Mouse (Mus musculus): ENCODE measurements around the gene AY074887. TPM values are rescaled to one million over a fixed set of nuclear protein-coding genes. Genes with fewer than 3 reads are reported as not detected.
A peak's percentile ranks its signal among the peaks of the same experiment; 100 is the strongest.

Gene AY074887
- polyA plus RNA-seq, 1 experiment, result 7.7 TPM

DNA sequence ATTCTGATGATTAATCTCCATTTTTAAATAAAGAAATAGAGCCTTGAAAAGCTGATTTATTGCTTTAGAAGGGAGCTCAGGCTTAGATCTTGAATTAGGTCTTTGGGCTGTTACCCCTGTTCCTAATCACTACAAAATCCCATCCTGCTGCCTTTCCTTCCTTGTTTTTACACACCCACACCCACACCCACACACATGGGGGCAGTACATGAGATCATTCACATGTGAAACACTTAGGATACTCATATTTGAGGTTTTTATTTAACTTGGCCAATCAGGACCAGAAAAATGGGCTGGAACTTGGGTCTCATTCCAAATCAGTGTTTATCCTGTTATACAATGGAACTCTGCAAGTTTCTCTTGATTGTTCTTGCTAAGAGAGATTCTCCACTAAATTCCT lies 1.3 kb downstream of the AY074887 start:
- Histone ChIP-seq H3K4me3 (ENCODE audit: low read depth, low read length) (no peak overlapping the region), H3K27ac (ENCODE audit: insufficient read depth, low read length) (no peak overlapping the region), H3K27me3 (ENCODE audit: control insufficient read depth, insufficient read depth, low read length, poor library complexity, severe bottlenecking) (no peaks in the 10 kb centered on the region), H3K4me1 (ENCODE audit: control insufficient read depth, insufficient read depth, low read length) (no peaks in the 10 kb centered on the region), H3K9ac (ENCODE audit: low read depth, poor library complexity, severe bottlenecking) (peak overlapping the region; percentile 93; the same call in 1 of the 2 replicates), H3K9me3 (replicated peaks; ENCODE audit: control insufficient read depth, insufficient read depth, low read length, poor library complexity, severe bottlenecking) (no peaks in the 10 kb centered on the region), H3K36me3 (ENCODE audit: control insufficient read depth, insufficient read depth, low read length, poor library complexity, severe bottlenecking) (peaks cover 21% of the 10 kb centered on the region)
- no peak for TF ChIP-seq EP300 (IDR thresholded peaks at IDR 0.05; ENCODE audit: insufficient read depth, low read depth, low read length)
- TF ChIP-seq POLR2A (IDR thresholded peaks at IDR 0.05; ENCODE audit: insufficient read depth, low read length), result no peak
- no peak for TF ChIP-seq CTCF (IDR thresholded peaks at IDR 0.05; ENCODE audit: low read depth, low read length)

DNA sequence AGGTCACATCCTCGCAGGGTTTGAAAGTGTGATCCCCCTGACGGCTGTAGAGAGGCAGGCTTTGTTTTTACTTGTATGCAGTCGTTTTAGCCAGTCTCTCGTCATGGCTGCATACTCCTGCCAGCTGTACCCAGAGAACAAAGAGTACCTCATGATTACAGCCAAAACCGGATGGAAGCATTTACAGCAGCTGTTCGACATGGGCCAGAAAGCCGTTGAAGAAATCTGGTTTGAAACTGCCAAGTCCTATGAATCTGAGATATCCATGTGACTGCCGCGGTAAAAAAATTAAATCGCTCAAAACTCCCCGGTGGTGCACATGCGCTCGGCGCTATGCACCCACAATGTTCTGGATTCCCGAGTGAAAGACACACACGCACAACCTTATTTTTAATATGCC lies 4.5 kb downstream of the AY074887 start:
- Histone ChIP-seq H3K9ac (ENCODE audit: low read depth, poor library complexity, severe bottlenecking) (peak overlapping the region; percentile 77), H3K9me3 (replicated peaks; ENCODE audit: control insufficient read depth, insufficient read depth, low read length, poor library complexity, severe bottlenecking) (no peaks in the 10 kb centered on the region), H3K4me3 (ENCODE audit: low read depth, low read length) (peak overlapping the region; percentile 43), H3K27me3 (ENCODE audit: control insufficient read depth, insufficient read depth, low read length, poor library complexity, severe bottlenecking) (no peaks in the 10 kb centered on the region), H3K36me3 (ENCODE audit: control insufficient read depth, insufficient read depth, low read length, poor library complexity, severe bottlenecking) (no peaks in the 10 kb centered on the region), H3K4me1 (ENCODE audit: control insufficient read depth, insufficient read depth, low read length) (no peaks in the 10 kb centered on the region), H3K27ac (ENCODE audit: insufficient read depth, low read length) (no peak overlapping the region)
- no peak for TF ChIP-seq CTCF (IDR thresholded peaks at IDR 0.05; ENCODE audit: low read depth, low read length)
- no peak for TF ChIP-seq EP300 (IDR thresholded peaks at IDR 0.05; ENCODE audit: insufficient read depth, low read depth, low read length)
- no peak for TF ChIP-seq POLR2A (IDR thresholded peaks at IDR 0.05; ENCODE audit: insufficient read depth, low read length)

DNA sequence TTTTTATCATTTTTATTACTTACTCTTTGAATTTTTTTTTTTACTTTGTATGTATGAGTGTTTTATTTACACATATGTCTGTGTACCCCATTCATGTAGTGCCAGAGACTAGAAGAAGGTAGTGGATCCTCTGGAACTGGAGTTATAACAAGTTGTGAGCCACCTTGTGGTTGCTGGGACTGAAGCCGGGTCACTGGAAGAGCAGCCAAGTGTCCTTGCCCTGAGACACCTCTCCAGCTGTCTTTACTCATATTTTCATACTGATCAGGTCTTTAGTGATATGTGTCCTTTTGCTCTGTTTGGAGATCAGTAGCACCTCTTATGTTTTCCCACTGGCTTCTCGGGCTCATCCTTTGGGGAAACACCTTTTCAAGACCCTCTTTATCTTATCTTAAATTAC lies 6.3 kb downstream of the AY074887 start:
- Histone ChIP-seq H3K36me3 (ENCODE audit: control insufficient read depth, insufficient read depth, low read length, poor library complexity, severe bottlenecking) (no peaks in the 10 kb centered on the region), H3K9me3 (replicated peaks; ENCODE audit: control insufficient read depth, insufficient read depth, low read length, poor library complexity, severe bottlenecking) (no peaks in the 10 kb centered on the region), H3K4me1 (ENCODE audit: control insufficient read depth, insufficient read depth, low read length) (no peaks in the 10 kb centered on the region), H3K4me3 (ENCODE audit: low read depth, low read length) (no peak overlapping the region), H3K27me3 (ENCODE audit: control insufficient read depth, insufficient read depth, low read length, poor library complexity, severe bottlenecking) (no peaks in the 10 kb centered on the region), H3K9ac (ENCODE audit: low read depth, poor library complexity, severe bottlenecking) (no peak overlapping the region), H3K27ac (ENCODE audit: insufficient read depth, low read length) (no peak overlapping the region)
- TF ChIP-seq CTCF (IDR thresholded peaks at IDR 0.05; ENCODE audit: low read depth, low read length) (no peak), EP300 (IDR thresholded peaks at IDR 0.05; ENCODE audit: insufficient read depth, low read depth, low read length) (no peak), POLR2A (IDR thresholded peaks at IDR 0.05; ENCODE audit: insufficient read depth, low read length) (no peak)

DNA sequence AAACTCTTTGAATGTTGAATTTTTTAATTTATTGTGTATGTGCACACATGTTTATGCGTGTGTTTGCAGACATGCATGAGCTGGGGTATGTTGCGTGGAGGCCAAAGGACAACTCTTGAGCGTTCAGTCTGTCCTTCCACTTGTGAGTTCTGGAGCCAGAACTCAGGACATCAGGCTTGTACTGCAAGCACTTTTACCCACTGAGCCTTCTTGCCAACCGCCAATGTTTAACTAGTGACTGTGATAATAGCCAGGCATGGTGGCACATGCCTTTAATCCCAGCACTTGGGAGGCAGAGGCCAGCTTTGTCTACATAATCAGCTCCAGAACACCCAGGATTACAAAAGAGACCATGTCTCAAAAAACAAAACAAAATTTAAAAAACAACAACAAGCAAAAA lies 8.7 kb downstream of the AY074887 start:
- H3K36me3 ChIP-seq (ENCODE audit: control insufficient read depth, insufficient read depth, low read length, poor library complexity, severe bottlenecking), result no peaks in the 10 kb centered on the region
- TF ChIP-seq EP300 (IDR thresholded peaks at IDR 0.05; ENCODE audit: insufficient read depth, low read depth, low read length), result no peak
- no peak for TF ChIP-seq CTCF (IDR thresholded peaks at IDR 0.05; ENCODE audit: low read depth, low read length)
- TF ChIP-seq POLR2A (IDR thresholded peaks at IDR 0.05; ENCODE audit: insufficient read depth, low read length), result no peak
- H3K27me3 ChIP-seq (ENCODE audit: control insufficient read depth, insufficient read depth, low read length, poor library complexity, severe bottlenecking), result no peaks in the 10 kb centered on the region
- no peaks in the 10 kb centered on the region for H3K9me3 ChIP-seq (replicated peaks; ENCODE audit: control insufficient read depth, insufficient read depth, low read length, poor library complexity, severe bottlenecking)
- H3K4me1 ChIP-seq (ENCODE audit: control insufficient read depth, insufficient read depth, low read length), result no peaks in the 10 kb centered on the region
- H3K4me3 ChIP-seq (ENCODE audit: low read depth, low read length), result no peak overlapping the region
- H3K9ac ChIP-seq (ENCODE audit: low read depth, poor library complexity, severe bottlenecking), result no peak overlapping the region
- no peak overlapping the region for H3K27ac ChIP-seq (ENCODE audit: insufficient read depth, low read length)

DNA sequence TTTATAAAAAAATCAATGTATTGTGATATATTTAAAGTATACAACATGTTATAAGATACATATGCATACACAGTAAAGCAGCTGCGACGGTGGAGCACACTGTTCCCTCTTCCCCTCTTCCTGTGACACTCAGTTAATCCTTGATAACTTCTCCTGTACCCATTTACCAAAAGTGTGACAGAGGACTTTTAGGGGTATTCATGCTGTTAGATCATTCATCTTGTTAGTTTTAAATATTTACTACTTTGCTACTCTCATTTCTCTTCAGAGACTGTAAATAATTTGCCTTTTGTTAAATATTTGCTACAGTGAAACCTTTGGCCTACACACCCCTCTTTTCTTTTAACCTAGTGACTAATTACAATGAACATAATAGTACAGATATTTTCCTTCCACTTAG lies 18.4 kb downstream of the AY074887 start:
- H3K4me3 ChIP-seq (ENCODE audit: low read depth, low read length), result no peak overlapping the region
- H3K9ac ChIP-seq (ENCODE audit: low read depth, poor library complexity, severe bottlenecking), result no peak overlapping the region
- H3K9me3 ChIP-seq (replicated peaks; ENCODE audit: control insufficient read depth, insufficient read depth, low read length, poor library complexity, severe bottlenecking), result no peaks in the 10 kb centered on the region
- no peaks in the 10 kb centered on the region for H3K4me1 ChIP-seq (ENCODE audit: control insufficient read depth, insufficient read depth, low read length)
- no peak for TF ChIP-seq EP300 (IDR thresholded peaks at IDR 0.05; ENCODE audit: insufficient read depth, low read depth, low read length)
- no peaks in the 10 kb centered on the region for H3K27me3 ChIP-seq (ENCODE audit: control insufficient read depth, insufficient read depth, low read length, poor library complexity, severe bottlenecking)
- no peaks in the 10 kb centered on the region for H3K36me3 ChIP-seq (ENCODE audit: control insufficient read depth, insufficient read depth, low read length, poor library complexity, severe bottlenecking)
- no peak overlapping the region for H3K27ac ChIP-seq (ENCODE audit: insufficient read depth, low read length)

DNA sequence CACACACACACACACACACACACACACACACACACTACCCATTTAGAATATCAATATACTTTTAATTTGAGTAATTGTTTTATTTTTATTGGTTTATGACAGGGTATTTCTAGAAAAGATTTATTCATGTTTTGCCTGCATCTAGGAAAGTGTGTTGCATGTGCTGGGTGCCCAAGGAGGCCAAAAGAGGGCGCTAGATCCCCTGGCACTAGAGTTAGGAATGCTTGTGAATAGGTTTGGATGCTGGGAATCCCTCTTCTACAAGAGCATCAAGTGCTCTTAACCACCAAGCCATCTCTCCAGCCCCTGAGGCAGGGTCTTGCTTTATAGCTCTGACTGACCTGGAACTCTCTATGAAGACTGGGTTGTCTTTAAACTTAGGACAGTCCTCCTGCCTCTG lies 19.0 kb downstream of the AY074887 start:
- no peaks in the 10 kb centered on the region for H3K36me3 ChIP-seq (ENCODE audit: control insufficient read depth, insufficient read depth, low read length, poor library complexity, severe bottlenecking)
- H3K4me3 ChIP-seq (ENCODE audit: low read depth, low read length), result no peak overlapping the region

More for the DNA sequence above, 19.0 kb downstream of the AY074887 start:
- no peak overlapping the region for H3K9ac ChIP-seq (ENCODE audit: low read depth, poor library complexity, severe bottlenecking)
- H3K9me3 ChIP-seq (replicated peaks; ENCODE audit: control insufficient read depth, insufficient read depth, low read length, poor library complexity, severe bottlenecking), result no peaks in the 10 kb centered on the region
- H3K27me3 ChIP-seq (ENCODE audit: control insufficient read depth, insufficient read depth, low read length, poor library complexity, severe bottlenecking), result no peaks in the 10 kb centered on the region
- H3K4me1 ChIP-seq (ENCODE audit: control insufficient read depth, insufficient read depth, low read length), result no peaks in the 10 kb centered on the region
- no peak overlapping the region for H3K27ac ChIP-seq (ENCODE audit: insufficient read depth, low read length)
- TF ChIP-seq POLR2A (IDR thresholded peaks at IDR 0.05; ENCODE audit: insufficient read depth, low read length) (no peak), CTCF (IDR thresholded peaks at IDR 0.05; ENCODE audit: low read depth, low read length) (peak; percentile 77), EP300 (IDR thresholded peaks at IDR 0.05; ENCODE audit: insufficient read depth, low read depth, low read length) (no peak)

Measured in ES-Bruce4 (cell line).